Mouse (Mus musculus) kidney, embryonic 16.5 days (tissue): Measurements from ENCODE around the gene Gjb5. TPM values are rescaled to one million over a fixed set of nuclear protein-coding genes. Genes with fewer than 3 reads are reported as not detected.

ENCODE experiments used
- ATAC-seq: fragments of 200-750 bp; cut with Nextera tagmentation; 2 replicates; pipeline ENCODE4 v1.8.0; 2017; ENCODE audit warnings: moderate TSS enrichment; ENCODE audit not compliant: low FRiP score, low TSS enrichment
- H3K27ac ChIP-seq: fragments of 300-500 bp; sonication (generic); 2 replicates; pipeline ENCODE4 v1.5.1; 2014; ENCODE audit warnings: low read length
- H3K27me3 ChIP-seq: fragments of 300-500 bp; sonication (generic); 2 replicates; pipeline ENCODE4 v1.6.1; 2014; ENCODE audit warnings: low read length, control low read depth, mixed read lengths; ENCODE audit not compliant: insufficient read depth
- H3K36me3 ChIP-seq: fragments of 300-500 bp; sonication (generic); 2 replicates; pipeline ENCODE4 v1.6.1; 2014; ENCODE audit warnings: low read length, control low read depth, mixed read lengths; ENCODE audit not compliant: insufficient read depth
- H3K4me1 ChIP-seq: fragments of 300-500 bp; sonication (generic); 2 replicates; pipeline ENCODE4 v1.6.1; 2014; ENCODE audit warnings: low read length, control low read depth, mixed read lengths; ENCODE audit not compliant: insufficient read depth
- H3K4me2 ChIP-seq: fragments of 300-500 bp; sonication (generic); replicated peaks from 2 replicates; pipeline ENCODE4 v1.6.1; 2014; ENCODE audit warnings: low read depth, low read length
- H3K4me3 ChIP-seq: fragments of 300-500 bp; sonication (generic); 2 replicates; pipeline ENCODE4 v1.5.1; 2014; ENCODE audit warnings: mild to moderate bottlenecking, low read length
- H3K9ac ChIP-seq: fragments of 300-500 bp; sonication (generic); replicated peaks from 2 replicates; pipeline ENCODE4 v1.6.1; 2014; ENCODE audit warnings: low read length
- H3K9me3 ChIP-seq: fragments of 300-500 bp; sonication (generic); 2 replicates; pipeline ENCODE4 v1.6.1; 2016; ENCODE audit warnings: low read length, control low read depth
- WGBS: fragments of 180-500 bp; shearing (Covaris S2); extraction: QIAGEN DNeasy Blood & Tissue Kit; methylation state at CpG from one replicate; pipeline ENCODE4 v1.1.7; 2014; 5-methylcytosine and 5-hydroxymethylcytosine counted together
- polyA plus RNA-seq: library from polyadenylated mRNA; unstranded; fragments of >200 nt; fragmentation: Nextera tagmentation; extraction: Ambion mirVana; gene quantifications from 2 replicates; pipeline ENCODE4 v1.2.1, GENCODE M21; 2015

The Gjb5 gene
- polyA plus RNA-seq: 1.5 and 1.8 TPM in 2 replicates

GRCm38 (mm10) chr4:127358018-127358417 is at the start of gene Gjb5:
Gjb5 (minus strand) TSS chr4:127358181.
- peak within 1 kb of the TSS; percentile 18; the same call in 1 of the 2 replicates for H3K9ac ChIP-seq
- no peak within 1 kb of the TSS for H3K27ac ChIP-seq
- H3K4me1 ChIP-seq: peaks cover 11% of the 10 kb centered on the region
- no peak within 1 kb of the TSS for H3K4me3 ChIP-seq
- no peaks in the 10 kb centered on the region for H3K27me3 ChIP-seq
- H3K36me3 ChIP-seq: no peaks in the 10 kb centered on the region
- peak within 1 kb of the TSS; percentile 43 for H3K4me2 ChIP-seq
- peak; percentile 80; the same call in 1 of the 2 replicates for ATAC-seq
- 27% methylated on average over 5 of the region's 5 CpGs for WGBS
- H3K9me3 ChIP-seq: no peaks in the 10 kb centered on the region

- WGBS: 70% methylated on average over 3 of the region's 3 CpGs
- H3K36me3 ChIP-seq: no peaks in the 10 kb centered on the region
- H3K4me1 ChIP-seq: no peaks in the 10 kb centered on the region
- H3K9me3 ChIP-seq: no peaks in the 10 kb centered on the region
- no peak overlapping the region for H3K4me3 ChIP-seq
- no peaks in the 10 kb centered on the region for H3K27me3 ChIP-seq
- H3K9ac ChIP-seq: no peak overlapping the region
- H3K27ac ChIP-seq: no peak overlapping the region
- ATAC-seq: no peak
- no peak overlapping the region for H3K4me2 ChIP-seq
Measured at GRCm38 (mm10) chr4:127402614-127403013, 44.6 kb upstream of the Gjb5 start.

- 86% methylated on average over 4 of the region's 4 CpGs for WGBS
- Histone ChIP-seq H3K36me3 (no peaks in the 10 kb centered on the region), H3K4me1 (no peaks in the 10 kb centered on the region), H3K27me3 (no peaks in the 10 kb centered on the region), H3K4me3 (no peak overlapping the region), H3K27ac (no peak overlapping the region), H3K4me2 (no peak overlapping the region), H3K9ac (no peak overlapping the region), H3K9me3 (no peaks in the 10 kb centered on the region)
- no peak for ATAC-seq
Measured at GRCm38 (mm10) chr4:127402166-127402565, 44.2 kb upstream of the Gjb5 start.

DNA sequence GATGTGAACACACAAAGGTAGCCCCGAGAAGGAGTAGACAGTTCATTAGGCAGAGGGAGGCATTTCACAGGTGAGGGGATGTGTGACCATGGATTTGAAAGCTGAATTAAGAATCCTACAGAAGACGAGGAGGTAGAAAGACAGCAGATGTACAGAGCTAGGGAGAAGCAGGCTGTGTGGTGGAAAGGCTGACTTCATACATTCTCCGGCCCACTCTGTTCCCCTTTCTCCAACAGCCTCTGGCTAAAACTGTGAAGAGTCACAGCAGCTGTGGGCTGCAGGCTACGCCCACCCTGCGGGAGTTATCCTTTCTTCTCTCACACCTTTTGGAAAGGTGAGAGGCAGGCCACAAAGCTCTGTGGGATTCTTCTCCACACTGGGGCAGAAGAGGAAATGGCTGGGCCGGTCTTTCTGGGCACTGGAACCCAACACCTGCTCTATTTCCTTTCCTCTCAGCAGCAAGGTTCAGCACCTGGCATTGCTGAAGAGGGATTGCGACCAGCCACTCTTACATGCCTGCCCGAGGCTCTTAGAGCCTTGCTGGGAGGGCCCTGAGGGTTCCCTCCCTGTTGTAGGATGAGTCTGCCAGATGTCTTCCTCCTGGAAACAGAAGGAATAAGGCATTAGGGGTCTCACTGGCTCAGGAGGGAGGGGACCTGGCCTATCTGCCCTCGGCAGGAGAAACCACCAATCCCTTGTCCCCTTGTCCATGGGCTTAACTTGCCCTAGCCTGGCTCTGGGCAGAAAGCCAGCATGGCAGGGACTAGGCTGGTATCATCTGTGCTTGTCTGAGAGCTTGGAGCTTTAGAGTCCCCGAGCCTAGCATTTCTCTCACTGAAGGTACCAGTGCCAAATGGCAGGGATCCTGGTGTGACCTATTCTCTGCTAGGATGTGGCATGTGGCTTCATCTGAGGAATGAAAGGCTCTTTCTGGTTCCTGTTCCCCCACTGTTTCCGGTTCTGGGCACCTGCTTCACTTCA is 42.5 kb upstream of the Gjb5 start:
- 57% methylated on average over 11 of the region's 11 CpGs for WGBS
- no peak overlapping the region for H3K4me2 ChIP-seq
- no peak overlapping the region for H3K9ac ChIP-seq
- no peak overlapping the region for H3K27ac ChIP-seq
- no peak for ATAC-seq
- no peaks in the 10 kb centered on the region for H3K9me3 ChIP-seq
- H3K4me1 ChIP-seq: no peaks in the 10 kb centered on the region
- no peaks in the 10 kb centered on the region for H3K36me3 ChIP-seq
- H3K27me3 ChIP-seq: no peaks in the 10 kb centered on the region
- no peak overlapping the region for H3K4me3 ChIP-seq

DNA sequence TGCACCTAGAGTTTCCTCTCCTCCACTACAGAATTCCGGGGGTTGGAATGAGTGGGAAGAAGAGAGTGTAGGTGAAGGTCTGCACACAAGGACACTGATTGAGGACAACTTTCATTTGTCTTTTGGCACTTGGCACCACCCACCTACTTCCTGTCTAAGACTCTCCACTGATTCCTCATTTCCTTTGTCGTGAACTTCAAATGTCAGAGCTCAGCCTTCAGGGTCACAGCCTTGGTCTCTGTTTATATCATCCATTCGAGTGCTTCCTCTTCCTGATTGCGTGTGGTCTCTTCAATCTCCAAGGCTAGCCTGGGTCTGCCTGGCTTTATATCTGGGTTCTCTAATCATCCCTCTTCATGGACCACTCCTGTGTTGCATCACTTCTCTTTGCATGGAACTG is 37.6 kb upstream of the Gjb5 start:
- H3K4me3 ChIP-seq: no peak overlapping the region
- no peak overlapping the region for H3K9ac ChIP-seq
- H3K27ac ChIP-seq: no peak overlapping the region
- peaks cover 3% of the 10 kb centered on the region; the same call in 1 of the 2 replicates for H3K9me3 ChIP-seq
- H3K4me2 ChIP-seq: no peak overlapping the region
- no peaks in the 10 kb centered on the region for H3K4me1 ChIP-seq
- WGBS: 53% methylated on average over 4 of the region's 4 CpGs
- H3K27me3 ChIP-seq: no peaks in the 10 kb centered on the region
- no peak for ATAC-seq
- H3K36me3 ChIP-seq: no peaks in the 10 kb centered on the region

DNA sequence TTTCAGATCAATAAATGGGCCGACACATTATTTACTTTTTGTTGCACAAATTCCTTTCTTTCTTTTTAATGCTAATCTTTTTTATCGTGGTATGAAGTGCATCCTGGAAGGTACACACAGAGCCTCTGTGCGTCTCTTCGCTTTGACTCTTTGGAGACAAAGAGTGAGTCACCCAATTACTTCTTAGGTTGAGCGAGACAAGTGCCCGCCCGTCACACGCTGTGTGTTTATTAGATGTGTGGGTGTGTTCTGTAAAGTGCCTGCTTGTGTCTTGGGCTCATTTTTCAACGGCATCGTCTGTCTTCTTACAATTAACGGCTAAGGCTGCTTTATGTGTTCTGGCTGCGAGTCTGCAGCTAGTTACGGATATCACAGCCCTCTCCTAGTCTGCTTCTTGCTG is 31.7 kb upstream of the Gjb5 start:
- Histone ChIP-seq H3K9me3 (peaks cover 3% of the 10 kb centered on the region; the same call in 1 of the 2 replicates), H3K4me2 (no peak overlapping the region; the same call in 1 of the 2 replicates), H3K27ac (no peak overlapping the region), H3K9ac (no peak overlapping the region), H3K4me3 (no peak overlapping the region), H3K36me3 (no peaks in the 10 kb centered on the region), H3K27me3 (peaks cover 3% of the 10 kb centered on the region), H3K4me1 (no peaks in the 10 kb centered on the region)
- ATAC-seq: no peak
- WGBS: 23% methylated on average over 13 of the region's 13 CpGs

GRCm38 (mm10) chr4:127377344-127377743 is 19.4 kb upstream of the Gjb5 start:
- no peak overlapping the region for H3K4me3 ChIP-seq
- no peaks in the 10 kb centered on the region for H3K36me3 ChIP-seq
- H3K4me2 ChIP-seq: no peak overlapping the region
- H3K27ac ChIP-seq: no peak overlapping the region
- no peaks in the 10 kb centered on the region for H3K9me3 ChIP-seq
- H3K9ac ChIP-seq: no peak overlapping the region
- ATAC-seq: no peak
- no peaks in the 10 kb centered on the region for H3K4me1 ChIP-seq
- no peaks in the 10 kb centered on the region for H3K27me3 ChIP-seq
- 33% methylated on average over 4 of the region's 4 CpGs for WGBS

GRCm38 (mm10) chr4:127375541-127376177 is 17.7 kb upstream of the Gjb5 start:
- peak overlapping the region; percentile 9; the same call in 1 of the 2 replicates for H3K4me2 ChIP-seq
- no peaks in the 10 kb centered on the region for H3K9me3 ChIP-seq
- H3K9ac ChIP-seq: no peak overlapping the region
- H3K4me1 ChIP-seq: no peaks in the 10 kb centered on the region
- H3K4me3 ChIP-seq: no peak overlapping the region
- ATAC-seq: peak; percentile 62; the same call in 1 of the 2 replicates
- 62% methylated on average over 17 of the region's 17 CpGs for WGBS
- no peaks in the 10 kb centered on the region for H3K27me3 ChIP-seq
- H3K27ac ChIP-seq: no peak overlapping the region
- no peaks in the 10 kb centered on the region for H3K36me3 ChIP-seq

GRCm38 (mm10) chr4:127374645-127375044 is 16.7 kb upstream of the Gjb5 start:
- ATAC-seq: no peak
- H3K4me3 ChIP-seq: no peak overlapping the region
- WGBS: 82% methylated on average over 4 of the region's 4 CpGs
- no peak overlapping the region for H3K4me2 ChIP-seq
- no peaks in the 10 kb centered on the region for H3K27me3 ChIP-seq
- no peaks in the 10 kb centered on the region for H3K36me3 ChIP-seq
- H3K4me1 ChIP-seq: no peaks in the 10 kb centered on the region
- no peak overlapping the region for H3K9ac ChIP-seq
- no peaks in the 10 kb centered on the region for H3K9me3 ChIP-seq
- H3K27ac ChIP-seq: no peak overlapping the region
